Mouse (Mus musculus) brown adipose tissue, adult 24 weeks (tissue): ENCODE measurements around the gene Bicdl2. TPM values are rescaled to one million over a fixed set of nuclear protein-coding genes. Genes with fewer than 3 reads are reported as not detected.
A peak's percentile ranks its signal among the peaks of the same experiment; 100 is the strongest.

Experiments used
- H3K27ac ChIP-seq: fragments of 200-500 bp; replicated peaks from 2 replicates; pipeline ENCODE4 v1.5.1; 2012; ENCODE audit warnings: low read depth, mild to moderate bottlenecking, low read length
- H3K4me1 ChIP-seq: fragments of 200-500 bp; 2 replicates; pipeline ENCODE4 v1.6.1; 2012; ENCODE audit warnings: low read length, mixed read lengths; ENCODE audit not compliant: control insufficient read depth, insufficient read depth, insufficient read length
- H3K4me3 ChIP-seq: fragments of 200-500 bp; 2 replicates; pipeline ENCODE4 v1.5.1; 2012; ENCODE audit warnings: low read depth, mild to moderate bottlenecking, low read length, moderate library complexity; ENCODE audit not compliant: insufficient read depth
- polyA plus RNA-seq: library from polyadenylated mRNA; stranded (reverse); fragments of >200 nt; gene quantifications from 2 replicates; pipeline ENCODE4 v1.2.4, GENCODE M21; 2012; ENCODE audit not compliant: missing spikeins, insufficient read depth, insufficient read length

Gene Bicdl2
- polyA plus RNA-seq, 1 experiment, result not detected

- Histone ChIP-seq H3K4me1 (no peaks in the 10 kb centered on the region), H3K27ac (no peak overlapping the region), H3K4me3 (no peak overlapping the region)
These were observed 4.3 kb downstream of the Bicdl2 start for GRCm38 (mm10) chr17:23664556-23665021.

- Histone ChIP-seq H3K4me3 (no peak overlapping the region), H3K4me1 (no peaks in the 10 kb centered on the region), H3K27ac (no peak overlapping the region)
These were observed 5.2 kb downstream of the Bicdl2 start for GRCm38 (mm10) chr17:23665511-23665910.

GRCm38 (mm10) chr17:23670516-23671074, 10.3 kb downstream of the Bicdl2 start:
- Histone ChIP-seq H3K4me3 (no peak overlapping the region), H3K27ac (no peak overlapping the region), H3K4me1 (peaks cover 6% of the 10 kb centered on the region; the same call in 1 of the 2 replicates)

GRCm38 (mm10) chr17:23671519-23671918, 11.2 kb downstream of the Bicdl2 start:
- no peak overlapping the region for H3K4me3 ChIP-seq
- H3K27ac ChIP-seq, result no peak overlapping the region
- peaks cover 6% of the 10 kb centered on the region; the same call in 1 of the 2 replicates for H3K4me1 ChIP-seq

- Histone ChIP-seq H3K4me1 (peaks cover 6% of the 10 kb centered on the region; the same call in 1 of the 2 replicates), H3K27ac (no peak overlapping the region), H3K4me3 (peak overlapping the region; percentile 81)
These were observed 12.5 kb downstream of the Bicdl2 start for GRCm38 (mm10) chr17:23672761-23673160.

GRCm38 (mm10) chr17:23673424-23674073, 13.2 kb downstream of the Bicdl2 start, which contains the start of the genes Hcfc1r1 and Thoc6:
Gene Hcfc1r1 (plus strand): TSS chr17:23673596.
Gene Thoc6 (minus strand): TSS chr17:23673882.
- Histone ChIP-seq H3K27ac (peak within 1 kb of the TSS; percentile 99), H3K4me3 (peak within 1 kb of the TSS; percentile 81), H3K4me1 (peaks cover 6% of the 10 kb centered on the region; the same call in 1 of the 2 replicates)

GRCm38 (mm10) chr17:23674271-23674952, 14.1 kb downstream of the Bicdl2 start:
- H3K27ac ChIP-seq, result peak overlapping the region; percentile 73
- peaks cover 6% of the 10 kb centered on the region; the same call in 1 of the 2 replicates for H3K4me1 ChIP-seq
- H3K4me3 ChIP-seq, result peak overlapping the region; percentile 81

- Histone ChIP-seq H3K27ac (peak overlapping the region; percentile 73), H3K4me1 (peaks cover 6% of the 10 kb centered on the region; the same call in 1 of the 2 replicates), H3K4me3 (peak overlapping the region; percentile 81)
These were observed 14.8 kb downstream of the Bicdl2 start for GRCm38 (mm10) chr17:23675127-23675526.

- Histone ChIP-seq H3K4me3 (peak overlapping the region; percentile 81), H3K27ac (peak overlapping the region; percentile 73), H3K4me1 (peaks cover 6% of the 10 kb centered on the region; the same call in 1 of the 2 replicates)
These were observed 15.4 kb downstream of the Bicdl2 start for GRCm38 (mm10) chr17:23675564-23676281.

- Histone ChIP-seq H3K4me3 (peak overlapping the region; percentile 81), H3K4me1 (peaks cover 6% of the 10 kb centered on the region; the same call in 1 of the 2 replicates), H3K27ac (peak overlapping the region; percentile 85)
These were observed 16.2 kb downstream of the Bicdl2 start for GRCm38 (mm10) chr17:23676473-23677031.

- H3K4me3 ChIP-seq, result peak within 1 kb of the TSS; percentile 81
- peak within 1 kb of the TSS; percentile 85 for H3K27ac ChIP-seq
- H3K4me1 ChIP-seq, result peaks cover 6% of the 10 kb centered on the region; the same call in 1 of the 2 replicates
These were observed 17.0 kb downstream of the Bicdl2 start, which contains the start of gene Tnfrsf12a for GRCm38 (mm10) chr17:23677236-23677679. Gene Tnfrsf12a (minus strand): TSS chr17:23677468.

GRCm38 (mm10) chr17:23679127-23679835, 19.0 kb downstream of the Bicdl2 start, which contains the start of gene Cldn6:
Gene Cldn6 (plus strand): TSS chr17:23679249.
- Histone ChIP-seq H3K27ac (no peak within 1 kb of the TSS), H3K4me3 (no peak within 1 kb of the TSS)

GRCm38 (mm10) chr17:23680336-23680735, 20.0 kb downstream of the Bicdl2 start:
- Histone ChIP-seq H3K4me1 (no peaks in the 10 kb centered on the region), H3K4me3 (no peak overlapping the region), H3K27ac (no peak overlapping the region)

More at GRCm38 (mm10) chr17:23679127-23679835, 19.0 kb downstream of the Bicdl2 start, which contains the start of gene Cldn6:
- 0 out of 2 replicates have a peak, but pooled peaks cover 4% of the 10 kb centered on the region for H3K4me1 ChIP-seq

- no peak overlapping the region for H3K27ac ChIP-seq
- H3K4me1 ChIP-seq, result no peaks in the 10 kb centered on the region
- no peak overlapping the region for H3K4me3 ChIP-seq
These were observed 20.8 kb downstream of the Bicdl2 start for GRCm38 (mm10) chr17:23681086-23681485.
